Mouse (Mus musculus): ENCODE results near the gene Thada.

Gene Thada

DNA sequence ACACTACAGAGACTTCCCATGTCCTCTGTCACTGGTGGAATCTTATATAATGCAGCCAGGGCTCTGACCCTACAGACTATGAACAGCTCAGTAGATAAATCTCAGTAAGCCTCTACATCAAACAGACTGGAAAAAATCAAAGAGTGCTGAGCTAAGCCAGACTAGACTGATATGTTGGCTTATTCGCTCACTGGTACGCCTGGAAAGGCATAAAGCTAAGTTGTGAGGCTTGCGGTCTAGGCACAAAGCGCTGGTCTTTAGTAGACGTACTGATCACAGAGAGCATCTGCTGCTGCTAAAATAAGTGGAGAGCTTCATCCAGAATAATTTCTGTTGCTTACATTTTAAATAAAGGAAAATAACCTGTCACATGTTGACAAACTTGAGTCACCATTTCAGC, 95.6 kb downstream of the Thada start:
- no peak for DNase-seq (ENCODE audit: low spot score)

DNA sequence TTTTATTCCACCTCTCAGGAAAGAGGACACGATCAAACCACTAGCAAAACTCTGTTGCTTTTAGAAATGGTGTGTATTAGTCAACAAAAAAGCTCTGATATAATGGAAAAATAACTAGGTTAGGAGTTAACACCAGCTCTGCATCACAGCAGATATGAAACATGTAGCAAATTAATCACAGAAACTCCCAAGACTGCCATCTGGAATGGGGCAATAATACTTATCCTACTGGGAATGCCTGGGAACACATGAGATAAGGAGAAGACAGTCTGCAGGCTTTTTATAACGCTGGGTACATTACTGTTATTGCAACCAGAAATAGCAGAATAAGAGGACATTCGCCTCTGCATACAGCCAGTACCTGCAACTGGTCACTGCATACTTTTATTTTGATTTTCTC, 96.2 kb downstream of the Thada start:
- DNase-seq (ENCODE audit: low spot score): no peak

GRCm38 (mm10) chr17:84368213-84369014, 97.6 kb downstream of the Thada start:
- no peak for DNase-seq (ENCODE audit: low spot score)

GRCm38 (mm10) chr17:84367663-84368062, 98.3 kb downstream of the Thada start:
- no peak for DNase-seq (ENCODE audit: low spot score)

DNA sequence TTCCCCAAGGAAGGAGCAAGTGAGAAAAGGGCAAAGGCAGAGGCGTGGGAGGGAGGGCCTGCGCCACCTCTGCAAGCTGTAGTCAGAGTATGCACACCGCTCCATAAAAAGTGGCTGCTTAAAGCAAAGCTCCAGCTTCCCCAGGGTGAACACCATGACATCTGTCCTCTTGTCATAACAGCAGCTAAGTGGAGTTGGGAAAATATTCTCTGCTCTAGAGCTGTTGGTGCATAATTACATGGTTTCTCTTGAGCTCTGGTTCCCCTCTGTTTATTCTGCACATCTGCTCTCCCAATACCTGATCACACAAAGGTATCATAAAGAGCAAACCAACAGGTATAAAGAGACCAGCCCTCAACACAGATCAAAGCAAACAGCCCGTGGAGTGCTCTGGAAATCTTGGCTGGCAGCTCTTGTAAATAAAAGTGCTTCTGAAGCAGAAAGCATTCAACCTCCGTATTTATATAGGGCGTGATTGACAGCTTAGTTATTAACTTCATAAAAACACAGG, 100.2 kb downstream of the Thada start:
- DNase-seq (ENCODE audit: low spot score): no peak

DNA sequence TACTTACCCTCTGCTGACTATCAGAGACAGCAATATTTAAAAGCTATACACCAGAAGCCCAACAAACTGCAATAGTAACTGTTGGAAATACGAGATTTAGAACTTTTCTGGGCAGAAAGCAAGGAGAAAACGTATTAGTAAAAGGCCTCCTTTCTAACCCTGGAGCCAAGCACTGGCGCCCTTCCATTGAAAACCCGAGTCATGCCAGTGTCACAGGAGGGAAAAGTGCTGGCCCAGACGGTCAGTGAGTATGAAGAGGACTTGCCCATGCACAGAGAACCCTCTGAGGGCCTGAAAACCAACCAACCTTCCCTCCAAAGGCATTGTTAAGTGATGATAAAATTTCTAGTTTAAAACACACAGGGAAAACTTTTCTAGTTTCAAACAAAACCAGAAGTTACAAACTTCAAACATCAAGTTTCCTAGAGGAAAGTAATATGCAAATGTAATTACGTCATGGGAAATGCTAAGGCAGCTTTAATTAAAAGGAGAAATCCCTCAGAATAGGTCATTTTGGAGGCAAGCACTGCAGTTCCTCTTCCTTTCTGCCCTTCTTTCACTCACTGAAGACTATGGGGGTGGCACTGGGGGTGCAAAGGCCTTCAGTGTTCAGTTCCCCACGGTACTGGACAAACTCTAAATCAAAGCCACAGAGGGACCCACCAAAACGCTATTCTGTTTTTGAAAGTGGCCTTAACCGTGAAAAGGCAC, 100.8 kb downstream of the Thada start:
- no peak for DNase-seq (ENCODE audit: low spot score)

GRCm38 (mm10) chr17:84363444-84363843, 102.6 kb downstream of the Thada start:
- no peak for DNase-seq (ENCODE audit: low spot score)

DNA sequence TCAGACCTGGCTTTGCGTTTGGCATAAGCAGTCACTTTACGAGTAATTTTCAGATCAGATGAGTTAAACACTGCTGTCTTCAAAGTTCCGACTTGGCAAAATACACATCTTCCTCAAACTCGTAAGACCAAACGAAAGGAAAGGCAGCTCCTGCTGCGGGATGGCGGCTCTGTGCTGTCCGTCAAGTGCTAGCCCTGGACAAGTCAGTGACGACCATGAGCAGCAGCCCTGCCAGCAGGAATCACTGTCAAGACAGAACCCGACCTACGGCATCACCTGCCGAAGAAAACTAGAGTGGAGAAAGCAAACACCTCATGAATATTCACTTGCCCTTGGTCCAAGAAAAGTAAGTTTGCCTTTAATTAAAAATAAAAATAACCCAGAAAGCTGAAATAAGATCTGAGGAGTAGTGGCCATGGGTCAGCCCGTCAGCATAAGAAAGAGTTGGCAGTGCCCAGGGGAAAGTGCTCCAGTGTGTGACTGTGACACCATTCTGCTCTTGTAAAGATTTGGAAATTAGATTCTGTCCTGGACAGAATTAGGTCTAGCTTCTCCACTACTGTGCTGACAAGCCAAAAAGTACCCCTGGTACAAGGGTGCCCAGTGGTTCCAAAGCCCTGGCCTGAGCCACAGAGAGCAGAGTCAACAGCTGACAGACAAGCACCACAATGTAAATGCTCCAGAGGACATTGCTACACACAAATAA, 103.3 kb downstream of the Thada start:
- DNase-seq (ENCODE audit: low spot score): no peak

- no peak for DNase-seq (ENCODE audit: low spot score)
Measured at GRCm38 (mm10) chr17:84361006-84361405, 105.0 kb downstream of the Thada start.

- no peak for DNase-seq (ENCODE audit: low spot score)
Measured at GRCm38 (mm10) chr17:84359810-84360209, 106.2 kb downstream of the Thada start.

- no peak for DNase-seq (ENCODE audit: low spot score)
Measured at GRCm38 (mm10) chr17:84358951-84359644, 106.9 kb downstream of the Thada start.

GRCm38 (mm10) chr17:84357776-84358175, 108.2 kb downstream of the Thada start:
- no peak for DNase-seq (ENCODE audit: low spot score)

DNA sequence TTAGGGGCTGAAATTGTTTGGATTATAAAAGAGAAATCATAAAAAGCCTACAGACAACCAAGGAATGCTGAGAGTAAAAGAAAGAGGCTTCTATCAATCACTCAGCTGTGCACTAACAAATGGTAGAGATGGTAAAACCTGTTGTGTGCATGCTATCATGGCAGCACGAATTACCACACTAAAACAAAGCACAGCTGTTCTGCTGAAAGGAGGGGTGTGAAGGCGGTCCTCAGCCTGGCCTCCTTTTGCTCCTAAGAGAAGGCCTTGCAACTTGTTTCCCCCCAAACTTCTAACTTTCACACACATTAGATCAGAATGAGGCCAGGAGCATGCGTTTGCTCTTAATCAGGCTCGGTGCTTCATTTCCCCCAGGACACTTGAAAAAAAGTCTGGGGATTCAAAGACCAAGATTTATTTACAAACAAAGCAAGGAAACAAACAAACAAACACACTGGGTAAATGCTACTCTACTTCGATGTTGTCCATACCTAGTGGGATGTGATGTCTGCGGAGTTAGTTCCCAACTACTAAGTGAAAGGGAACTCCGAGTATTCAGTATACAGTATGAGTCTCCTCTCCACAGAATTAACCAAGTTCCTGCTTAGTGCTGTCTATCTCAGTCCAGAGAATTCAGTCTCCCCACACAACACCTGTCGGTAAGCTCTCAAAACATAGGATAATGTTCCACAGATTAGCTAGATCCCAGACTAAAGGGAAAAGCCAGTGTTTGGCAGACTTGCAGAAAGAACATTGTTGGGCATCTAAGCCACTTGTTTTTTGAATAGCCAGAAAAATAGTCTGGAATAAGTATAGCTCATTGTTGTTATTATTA, 109.7 kb downstream of the Thada start:
- no peak for DNase-seq (ENCODE audit: low spot score)

DNA sequence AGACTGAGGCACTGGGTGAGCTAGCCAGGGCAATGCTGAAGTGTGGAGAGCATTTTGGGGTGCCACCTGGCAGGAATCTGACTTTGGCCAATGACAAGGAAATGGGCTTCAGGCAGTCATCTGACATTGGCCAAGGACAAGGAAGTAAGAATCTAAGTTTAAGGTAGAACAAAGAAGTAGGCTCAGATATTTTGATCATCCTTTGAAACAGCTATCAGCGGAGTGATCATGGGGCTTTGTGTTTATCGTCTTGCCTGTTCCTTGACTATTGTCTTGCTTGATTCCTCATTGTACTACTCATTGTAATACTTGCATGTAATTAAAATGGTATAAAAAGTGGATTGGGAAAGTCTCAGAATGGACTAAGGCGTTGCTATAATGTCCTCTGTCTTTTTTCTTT, 111.0 kb downstream of the Thada start:
- no peak for DNase-seq (ENCODE audit: low spot score)

- DNase-seq (ENCODE audit: low spot score): no peak
Measured at GRCm38 (mm10) chr17:84353902-84354311, 112.1 kb downstream of the Thada start.

DNA sequence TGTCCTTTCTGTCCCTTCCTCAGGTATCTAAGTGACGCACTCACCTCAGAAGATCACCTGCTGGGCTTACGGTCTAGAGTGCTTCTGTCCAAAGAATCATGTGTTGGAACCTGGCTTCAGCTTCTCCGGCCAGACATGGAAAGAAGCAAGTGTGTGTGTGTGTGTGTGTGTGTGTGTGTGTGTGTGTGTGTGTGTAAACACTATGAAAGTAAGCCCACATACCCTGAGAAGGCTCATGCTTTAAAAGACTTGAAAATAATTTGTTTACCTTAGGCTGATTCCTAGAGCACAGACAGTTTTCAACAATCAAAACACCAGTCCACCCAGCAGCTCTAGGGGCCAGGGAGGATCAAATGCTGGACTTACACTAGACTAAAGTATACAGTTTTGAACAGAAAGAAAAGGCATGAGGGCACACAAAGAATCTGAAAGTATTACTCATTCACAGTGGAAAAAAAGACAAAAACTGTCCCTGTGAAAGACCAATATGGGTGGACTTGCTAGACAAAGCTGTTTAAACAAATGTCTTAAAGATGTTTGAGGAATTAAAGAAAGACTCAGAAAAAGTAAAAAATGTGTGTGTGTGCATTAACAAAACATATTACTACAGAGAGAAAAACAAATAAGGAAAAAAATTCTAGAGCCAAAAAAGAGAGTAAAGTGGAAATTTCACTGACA, 112.6 kb downstream of the Thada start:
- no peak for DNase-seq (ENCODE audit: low spot score)

DNA sequence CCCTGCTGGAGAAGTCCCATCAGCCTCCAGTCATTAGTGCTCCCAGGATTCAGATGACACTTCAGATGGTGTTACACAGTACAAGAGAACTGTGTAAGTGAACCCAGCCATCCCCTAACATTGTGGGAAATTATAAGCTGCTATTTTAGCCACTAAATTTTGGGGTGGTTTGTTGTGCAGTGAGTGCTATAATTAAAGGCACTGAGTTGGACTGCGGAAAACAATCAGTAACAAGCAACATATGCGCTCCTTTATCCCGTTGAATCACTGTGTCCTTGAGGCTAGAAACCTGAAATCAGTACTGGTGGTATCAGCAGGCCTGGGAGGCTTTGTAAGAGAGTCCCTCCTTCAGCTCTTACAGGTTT, 113.2 kb downstream of the Thada start:
- DNase-seq (ENCODE audit: low spot score): no peak

DNA sequence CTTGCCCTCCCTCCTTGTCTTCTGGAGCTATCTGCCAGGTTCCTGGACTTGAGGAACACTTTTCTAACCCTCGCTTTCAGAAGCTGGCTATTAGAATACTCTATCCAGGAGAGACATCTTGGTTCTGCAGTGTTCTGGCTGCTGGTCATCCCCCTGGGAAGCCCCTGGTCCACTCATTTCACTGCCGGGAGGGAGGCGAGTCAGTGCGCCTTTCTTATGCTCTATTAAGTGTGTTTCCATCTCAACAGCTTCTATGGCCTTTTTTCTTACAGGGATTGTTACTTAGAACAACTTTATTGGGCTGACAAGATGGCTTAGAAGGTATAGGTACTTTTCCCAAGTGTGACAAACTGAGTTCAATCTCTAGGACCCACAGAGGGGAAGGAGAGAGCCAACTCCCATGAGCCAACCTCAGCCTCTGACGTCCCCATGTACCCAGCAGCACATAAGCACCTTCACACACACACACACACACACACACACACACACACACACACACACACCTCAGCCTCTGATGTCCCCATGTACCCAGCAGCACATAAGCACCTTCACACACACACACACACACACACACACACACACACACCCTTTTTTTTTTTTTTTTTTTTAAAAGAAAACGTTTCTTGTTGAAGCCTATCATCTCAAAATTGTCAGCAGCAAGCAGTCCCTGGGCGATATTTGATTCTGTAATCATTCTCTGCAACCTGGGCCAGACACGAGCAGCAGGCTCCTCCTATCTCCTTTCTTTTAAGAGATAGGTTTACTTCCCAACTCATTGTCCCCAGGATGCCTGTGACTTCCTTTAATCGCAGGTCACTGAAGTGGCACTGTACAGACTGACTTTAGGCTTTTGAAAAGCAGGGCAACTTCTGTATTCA, 113.9 kb downstream of the Thada start:
- DNase-seq (ENCODE audit: low spot score): no peak

GRCm38 (mm10) chr17:84351276-84351675, 114.7 kb downstream of the Thada start:
- DNase-seq (ENCODE audit: low spot score): no peak

- DNase-seq (ENCODE audit: low spot score): no peak
Measured at GRCm38 (mm10) chr17:84348865-84349264, 117.1 kb downstream of the Thada start.
